Mouse (Mus musculus) lung, embryonic 14.5 days (tissue): ENCODE measurements around the gene Myd88. TPM values are rescaled to one million over a fixed set of nuclear protein-coding genes. Genes with fewer than 3 reads are reported as not detected.

Experiments
- ATAC-seq: fragments of 200-750 bp; cut with Nextera tagmentation; 2 replicates; pipeline ENCODE4 v1.8.0; 2017; ENCODE audit warnings: mild to moderate bottlenecking, moderate TSS enrichment, moderate library complexity; ENCODE audit not compliant: insufficient read depth
- DNase-seq: peaks from one replicate; pipeline ENCODE4 v3.0.0-alpha.2; 2015
- H3K27ac ChIP-seq: fragments of 300-500 bp; sonication (generic); 2 replicates; pipeline ENCODE4 v1.5.1; 2014; ENCODE audit warnings: low read depth, mild to moderate bottlenecking, moderate library complexity
- H3K27me3 ChIP-seq: fragments of 300-500 bp; sonication (generic); 2 replicates; pipeline ENCODE4 v1.6.1; 2014; ENCODE audit warnings: low read length, control low read depth; ENCODE audit not compliant: insufficient read depth
- H3K36me3 ChIP-seq: fragments of 300-500 bp; sonication (generic); 2 replicates; pipeline ENCODE4 v1.6.1; 2014; ENCODE audit warnings: control low read depth; ENCODE audit not compliant: insufficient read depth
- H3K4me1 ChIP-seq: fragments of 300-500 bp; sonication (generic); 2 replicates; pipeline ENCODE4 v1.6.1; 2014; ENCODE audit warnings: antibody characterized with exemption, control low read depth; ENCODE audit not compliant: insufficient read depth
- H3K4me2 ChIP-seq: fragments of 300-500 bp; sonication (generic); 2 replicates; pipeline ENCODE4 v1.6.1; 2014; ENCODE audit warnings: mild to moderate bottlenecking
- H3K4me3 ChIP-seq: fragments of 300-500 bp; sonication (generic); 2 replicates; pipeline ENCODE4 v1.5.1; 2014; ENCODE audit warnings: low read depth, low read length
- H3K9ac ChIP-seq: fragments of 300-500 bp; sonication (generic); 2 replicates; pipeline ENCODE4 v1.6.1; 2014
- H3K9me3 ChIP-seq: fragments of 300-500 bp; sonication (generic); 2 replicates; pipeline ENCODE4 v1.6.1; 2016; ENCODE audit warnings: low read depth, low read length, control low read depth
- CTCF ChIP-seq: IDR thresholded peaks from 2 replicates; pipeline ENCODE4 v1.5.1; 2016; ENCODE audit warnings: antibody characterized with exemption, low read depth
- WGBS: fragments of 180-500 bp; shearing (Covaris S2); extraction: QIAGEN DNeasy Blood & Tissue Kit; methylation state at CpG from one replicate; pipeline ENCODE4 v1.1.7; 2014; 5-methylcytosine and 5-hydroxymethylcytosine counted together
- polyA plus RNA-seq: library from polyadenylated mRNA; unstranded; fragments of >200 nt; fragmentation: Nextera tagmentation; extraction: Ambion mirVana; gene quantifications from 2 replicates; pipeline ENCODE4 v1.2.1, GENCODE M21; 2014

Myd88 gene
- polyA plus RNA-seq, 1 experiment from 2014 or later, result 21.8 TPM

DNA sequence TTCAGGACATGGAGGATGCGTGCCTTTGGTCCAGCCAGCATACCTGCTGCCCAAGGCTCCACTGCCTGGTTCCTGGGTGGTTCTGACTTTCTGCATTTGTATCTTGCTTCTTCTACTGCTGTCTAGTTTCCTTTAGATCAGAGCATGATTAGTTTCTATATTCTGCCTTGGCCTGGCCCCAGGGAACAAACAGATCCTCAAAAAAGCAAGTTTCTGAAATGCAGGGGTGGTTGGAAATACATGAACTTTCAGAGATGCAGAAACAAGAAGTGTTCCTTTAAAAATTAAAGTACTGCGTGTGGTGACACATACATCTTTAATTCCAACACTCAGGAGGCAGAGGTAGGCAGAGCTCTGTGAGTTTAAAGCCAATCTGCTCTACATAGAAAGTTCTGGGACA lies 6.4 kb downstream of the Myd88 start:
- Histone ChIP-seq H3K27me3 (no peaks in the 10 kb centered on the region), H3K4me3 (no peak overlapping the region), H3K4me1 (no peaks in the 10 kb centered on the region), H3K9ac (no peak overlapping the region), H3K4me2 (no peak overlapping the region), H3K36me3 (0 out of 2 replicates have a peak, but pooled peaks cover 9% of the 10 kb centered on the region), H3K9me3 (no peaks in the 10 kb centered on the region), H3K27ac (no peak overlapping the region)
- 80% methylated on average over 2 of the region's 2 CpGs for WGBS
- ATAC-seq (no peak), DNase-seq (no peak)
- TF ChIP-seq CTCF, result no peak

DNA sequence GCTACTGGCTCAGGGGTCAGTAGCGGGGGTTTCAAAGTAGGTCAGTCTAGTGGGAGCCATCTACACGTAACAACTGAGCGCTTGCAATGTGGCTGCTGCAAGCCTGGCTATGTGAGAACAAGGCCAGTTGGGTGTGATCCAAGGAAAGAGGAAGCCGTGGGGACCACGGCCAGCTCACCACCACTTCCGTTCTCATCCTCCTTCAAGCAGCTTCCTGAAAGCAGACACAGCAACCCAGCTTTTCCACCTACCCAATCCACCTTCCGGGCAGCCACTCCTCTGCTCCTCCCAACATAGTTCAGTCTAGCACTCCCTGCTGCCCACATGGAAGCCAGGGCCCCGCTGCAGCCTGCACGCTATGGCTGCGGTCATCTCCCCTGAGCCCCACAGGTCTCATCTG lies 6.9 kb downstream of the Myd88 start:
- no peaks in the 10 kb centered on the region for H3K27me3 ChIP-seq
- DNase-seq (peak; percentile 77), ATAC-seq (peak; percentile 60; the same call in 1 of the 2 replicates)
- TF ChIP-seq CTCF, result no peak
- H3K9me3 ChIP-seq, result no peaks in the 10 kb centered on the region
- H3K27ac ChIP-seq, result no peak overlapping the region
- H3K4me3 ChIP-seq, result no peak overlapping the region
- H3K36me3 ChIP-seq, result 0 out of 2 replicates have a peak, but pooled peaks cover 9% of the 10 kb centered on the region
- WGBS, result 39% methylated on average over 10 of the region's 10 CpGs
- H3K9ac ChIP-seq, result no peak overlapping the region
- H3K4me2 ChIP-seq, result no peak overlapping the region
- no peaks in the 10 kb centered on the region for H3K4me1 ChIP-seq

DNA sequence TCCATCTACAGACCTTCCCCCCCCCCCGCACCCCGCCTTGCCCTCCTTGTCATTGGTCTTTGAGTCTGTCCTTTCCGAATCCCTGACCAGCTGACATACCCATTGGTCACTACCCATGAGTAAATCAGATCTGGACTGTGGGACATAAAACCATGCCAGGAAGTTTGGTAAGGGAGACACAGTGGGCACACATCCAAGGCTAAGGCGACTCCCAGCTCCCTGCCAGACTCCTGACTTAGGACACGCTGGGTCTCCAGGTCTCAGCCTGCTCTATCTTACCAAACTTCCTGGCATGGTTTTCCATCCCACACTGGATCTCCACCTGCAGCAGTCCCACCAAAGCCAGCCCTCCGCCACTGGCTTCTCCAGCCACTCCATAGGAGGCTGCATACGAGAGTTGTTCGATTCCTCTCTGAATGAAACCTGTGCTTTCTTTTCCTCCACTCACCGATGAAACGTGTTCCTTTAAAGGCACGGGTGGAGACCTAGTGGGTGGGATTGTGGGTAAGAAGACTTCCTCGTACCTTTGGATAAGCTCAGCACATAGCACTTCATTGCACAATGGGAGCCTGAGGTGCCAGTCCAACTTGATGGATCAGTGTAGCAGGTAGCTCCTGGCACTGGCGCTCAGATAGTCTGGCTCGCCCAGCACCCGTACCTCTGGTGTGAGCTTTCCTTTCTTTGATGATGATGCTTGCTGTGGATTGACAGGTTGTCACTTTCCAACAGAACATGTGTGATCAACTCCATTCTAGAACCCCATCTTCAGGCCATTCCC lies 10.8 kb downstream of the Myd88 start:
- H3K36me3 ChIP-seq, result no peaks in the 10 kb centered on the region
- H3K4me3 ChIP-seq, result no peak overlapping the region
- no peak for ATAC-seq
- H3K27ac ChIP-seq, result no peak overlapping the region
- no peak overlapping the region for H3K4me2 ChIP-seq
- 85% methylated on average over 15 of the region's 15 CpGs for WGBS
- H3K27me3 ChIP-seq, result no peaks in the 10 kb centered on the region
- no peak overlapping the region for H3K9ac ChIP-seq
- TF ChIP-seq CTCF, result no peak
- DNase-seq, result no peak
- H3K9me3 ChIP-seq, result no peaks in the 10 kb centered on the region
- no peaks in the 10 kb centered on the region for H3K4me1 ChIP-seq

DNA sequence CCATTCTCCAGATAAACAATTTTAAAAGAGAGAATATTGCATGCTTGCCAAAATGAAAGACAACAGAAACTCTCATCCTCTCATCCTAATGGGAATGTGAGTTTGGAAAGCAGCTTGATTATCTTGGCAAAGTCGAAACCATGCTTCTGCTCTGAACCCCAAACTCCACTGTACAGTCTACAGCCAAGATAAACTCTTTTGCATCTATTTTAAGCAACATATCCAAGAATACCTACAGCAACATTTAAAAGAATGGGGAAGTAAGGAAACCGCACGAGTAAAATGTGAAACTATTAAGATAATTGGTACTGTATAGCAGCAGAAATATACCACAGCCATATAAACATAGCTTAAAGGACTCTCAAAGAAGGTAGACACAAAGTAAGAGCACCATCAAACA lies 12.7 kb downstream of the Myd88 start:
- no peak overlapping the region for H3K27ac ChIP-seq
- TF ChIP-seq CTCF, result no peak

DNA sequence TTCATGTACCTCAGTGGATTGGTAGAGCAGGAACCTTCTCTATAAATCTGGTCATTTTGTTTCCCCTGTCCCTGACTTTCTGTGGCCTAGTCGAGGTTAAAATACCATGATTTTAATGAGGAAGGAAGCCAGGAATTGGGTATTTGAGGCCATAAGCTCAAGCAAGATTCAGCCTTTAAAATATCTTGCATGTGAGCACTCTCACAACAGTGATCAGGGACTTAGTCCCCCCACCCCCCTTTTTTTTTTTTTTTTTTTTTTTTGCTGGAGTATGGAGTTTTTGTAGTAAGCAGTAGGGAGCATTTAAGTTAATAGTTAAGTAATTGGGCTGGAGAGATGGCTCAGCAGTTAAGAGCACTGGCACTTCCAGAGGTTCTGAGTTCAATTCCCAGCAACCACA lies 17.1 kb downstream of the Myd88 start:
- DNase-seq (no peak), ATAC-seq (no peak)
- Histone ChIP-seq H3K27ac (no peak overlapping the region), H3K4me3 (no peak overlapping the region), H3K27me3 (no peaks in the 10 kb centered on the region), H3K4me1 (no peaks in the 10 kb centered on the region), H3K36me3 (no peaks in the 10 kb centered on the region), H3K9me3 (no peaks in the 10 kb centered on the region), H3K9ac (no peak overlapping the region), H3K4me2 (no peak overlapping the region)
- WGBS, result 75% methylated on average over 1 of the region's 1 CpGs
- no peak for TF ChIP-seq CTCF

More for the DNA sequence above, 12.7 kb downstream of the Myd88 start:
- no peak for ATAC-seq
- no peak for DNase-seq
- no peak overlapping the region for H3K4me2 ChIP-seq
- WGBS, result 70% methylated on average over 3 of the region's 3 CpGs
- no peaks in the 10 kb centered on the region for H3K4me1 ChIP-seq
- H3K27me3 ChIP-seq, result no peaks in the 10 kb centered on the region
- no peak overlapping the region for H3K9ac ChIP-seq
- H3K4me3 ChIP-seq, result no peak overlapping the region
- H3K9me3 ChIP-seq, result no peaks in the 10 kb centered on the region
- H3K36me3 ChIP-seq, result no peaks in the 10 kb centered on the region

DNA sequence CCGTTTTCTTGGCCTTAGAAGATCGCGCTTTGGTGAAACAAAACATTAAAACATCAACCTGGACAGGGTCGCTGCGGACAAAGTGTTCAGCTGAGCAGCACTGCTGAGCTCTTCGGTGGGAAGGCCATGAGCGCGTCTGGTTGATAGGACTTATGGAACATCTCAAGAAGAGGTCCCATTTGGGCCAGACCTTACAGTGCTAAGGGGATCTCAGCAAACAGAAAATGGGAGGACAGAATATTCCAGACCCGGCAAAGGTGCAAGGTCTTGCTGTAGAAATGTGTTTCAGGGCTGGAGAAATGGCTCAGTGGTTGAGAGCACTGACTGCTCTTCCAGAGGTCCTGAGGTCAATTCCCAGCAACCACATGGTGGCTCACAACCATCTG lies 18.0 kb downstream of the Myd88 start:
- H3K27me3 ChIP-seq, result no peaks in the 10 kb centered on the region
- H3K27ac ChIP-seq, result peak overlapping the region; percentile 91
- no peaks in the 10 kb centered on the region for H3K36me3 ChIP-seq
- peak overlapping the region; percentile 61 for H3K9ac ChIP-seq
- WGBS, result 3% methylated on average over 9 of the region's 9 CpGs
- H3K9me3 ChIP-seq, result no peaks in the 10 kb centered on the region
- no peak for ATAC-seq
- TF ChIP-seq CTCF, result no peak
- H3K4me3 ChIP-seq, result peak overlapping the region; percentile 91
- H3K4me1 ChIP-seq, result no peaks in the 10 kb centered on the region
- peak; percentile 26 for DNase-seq
- peak overlapping the region; percentile 96 for H3K4me2 ChIP-seq

DNA sequence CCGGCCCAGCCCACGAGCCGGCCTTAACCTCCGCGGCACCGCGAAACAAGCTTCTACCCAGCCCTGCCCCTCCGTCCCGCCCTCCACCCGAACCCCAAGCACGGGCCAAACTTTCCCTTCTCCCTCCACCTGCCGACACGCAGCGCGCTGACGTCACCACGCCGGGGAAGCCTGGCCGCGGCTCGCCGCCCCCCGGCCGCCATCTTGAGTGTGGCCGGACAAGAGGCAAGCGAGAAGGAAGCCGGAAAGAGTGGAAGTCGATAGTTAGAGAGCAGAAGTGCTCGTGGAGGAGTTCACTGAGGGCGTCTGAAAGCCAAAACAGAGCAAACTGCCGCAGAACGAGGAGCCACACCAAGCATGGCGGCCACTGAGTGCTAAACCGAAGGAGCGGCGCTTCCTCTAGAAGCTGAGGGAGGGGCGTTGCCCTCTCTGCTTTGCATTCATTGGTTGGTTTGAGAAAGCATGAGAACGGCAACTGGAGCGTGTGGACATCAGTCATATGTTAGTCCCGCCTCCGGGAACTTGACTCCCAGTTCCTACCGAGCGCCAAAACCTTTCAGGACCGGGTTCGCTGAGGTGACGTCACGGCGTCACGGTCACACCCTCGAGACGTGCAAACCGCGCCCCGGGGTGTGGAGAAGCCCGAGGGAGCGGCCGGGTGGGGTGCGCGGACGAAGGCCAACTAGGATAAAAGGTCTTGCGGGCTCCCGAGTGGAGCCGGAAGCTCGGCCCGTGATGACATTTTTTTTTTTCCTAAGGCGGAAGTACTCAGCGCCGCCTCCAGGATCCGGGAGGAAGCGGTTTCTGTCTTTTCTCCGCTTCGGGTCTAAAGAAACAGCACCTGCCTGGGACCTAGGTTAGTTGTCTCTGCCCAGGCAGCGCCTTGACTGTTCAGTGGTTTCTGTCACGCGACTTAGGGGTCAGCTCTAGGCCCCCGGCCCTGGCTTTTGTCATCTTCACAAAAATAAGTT lies 18.6 kb downstream of the Myd88 start, which contains the start of gene Oxsr1:
Oxsr1 (minus strand) TSS at position 139 of the 971 bp plus-strand sequence.
- DNase-seq (peak; percentile 99), ATAC-seq (peak; percentile 97)
- Histone ChIP-seq H3K9ac (peak within 1 kb of the TSS; percentile 83), H3K4me2 (peak within 1 kb of the TSS; percentile 96), H3K36me3 (no peaks in the 10 kb centered on the region), H3K4me1 (no peaks in the 10 kb centered on the region), H3K4me3 (peak within 1 kb of the TSS; percentile 91), H3K27ac (peak within 1 kb of the TSS; percentile 91), H3K27me3 (no peaks in the 10 kb centered on the region), H3K9me3 (no peaks in the 10 kb centered on the region)
- under 1% methylated on average over 76 of the region's 76 CpGs for WGBS
- peak; percentile 57 for TF ChIP-seq CTCF
